Mouse (Mus musculus): ENCODE measurements around the gene Pfdn6.
A peak's percentile ranks its signal among the peaks of the same experiment; 100 is the strongest.
"Not testable (repeated sequence)": the region's sequence is repeated elsewhere in the genome, so short reads cannot be mapped to it uniquely, and the experiment has no call there.

Pfdn6 gene

DNA sequence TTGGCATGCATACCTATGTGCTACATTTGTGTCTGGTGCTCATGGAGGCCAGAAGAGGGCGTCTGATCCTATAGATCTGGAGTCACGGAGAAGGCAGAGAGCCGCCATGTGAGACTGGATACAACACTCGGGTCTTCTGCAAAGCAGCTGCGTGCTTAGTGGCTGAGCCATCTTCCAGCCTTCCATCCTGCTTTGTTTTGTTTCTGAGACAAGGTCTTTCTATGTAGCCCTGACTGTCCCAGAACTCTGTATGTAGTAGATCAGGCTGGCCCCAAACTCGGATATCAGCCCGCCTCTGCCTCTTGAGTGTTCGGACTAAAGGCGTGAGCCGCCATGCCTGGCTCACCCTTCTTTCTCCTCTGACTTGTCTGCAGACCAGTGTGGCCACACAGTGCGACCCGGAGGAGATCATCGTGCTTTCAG, 25.2 kb downstream of the Pfdn6 start:
- DNase-seq: peak in 1 of 2 experiments; percentile 20

GRCm38 (mm10) chr17:33913905-33914304, 26.2 kb downstream of the Pfdn6 start:
- DNase-seq: no peak

DNA sequence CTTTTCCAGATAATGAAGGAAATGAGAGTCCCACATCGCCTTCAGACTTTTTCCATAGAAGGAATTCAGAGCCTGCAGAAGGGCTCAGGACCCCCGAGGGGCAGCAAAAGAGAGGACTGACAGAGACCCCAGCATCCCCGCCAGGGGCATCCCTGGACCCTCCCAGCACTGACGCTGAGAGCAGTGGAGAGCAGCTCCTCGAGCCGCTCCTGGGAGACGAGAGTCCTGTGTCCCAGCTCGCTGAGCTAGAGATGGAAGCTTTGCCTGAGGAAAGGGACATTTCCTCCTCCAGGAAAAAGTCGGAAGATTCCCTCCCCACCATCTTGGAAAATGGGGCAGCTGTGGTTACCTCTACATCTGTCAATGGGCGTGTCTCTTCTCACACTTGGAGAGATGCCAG, 26.9 kb downstream of the Pfdn6 start:
- no peak for DNase-seq

DNA sequence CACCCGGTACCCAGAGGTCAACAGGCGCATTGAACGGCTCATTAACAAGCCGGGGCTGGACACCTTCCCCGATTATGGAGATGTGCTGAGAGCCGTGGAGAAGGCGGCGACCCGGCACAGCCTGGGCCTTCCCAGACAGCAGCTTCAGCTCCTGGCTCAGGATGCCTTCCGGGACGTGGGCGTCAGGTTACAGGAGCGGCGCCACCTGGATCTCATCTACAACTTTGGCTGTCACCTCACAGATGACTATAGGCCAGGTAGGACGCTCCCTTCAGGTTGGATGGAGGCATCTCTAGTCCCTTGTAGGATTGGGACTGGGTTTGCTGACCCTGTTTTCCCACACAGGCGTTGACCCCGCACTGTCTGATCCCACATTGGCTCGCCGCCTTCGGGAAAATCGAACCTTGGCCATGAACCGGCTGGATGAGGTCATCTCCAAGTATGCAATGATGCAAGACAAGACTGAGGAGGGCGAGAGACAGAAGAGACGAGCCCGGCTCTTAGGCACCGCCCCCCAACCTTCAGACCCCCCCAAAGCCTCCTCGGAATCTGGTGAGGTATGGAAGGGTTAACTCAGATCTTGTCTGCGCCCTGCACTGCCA, 28.2 kb downstream of the Pfdn6 start:
- DNase-seq: no peak

GRCm38 (mm10) chr17:33911052-33911812, 28.9 kb downstream of the Pfdn6 start:
- no peak for DNase-seq

GRCm38 (mm10) chr17:33910346-33911051, 29.6 kb downstream of the Pfdn6 start:
- no peak for DNase-seq

GRCm38 (mm10) chr17:33909869-33910250, 30.3 kb downstream of the Pfdn6 start:
- no peak for DNase-seq

DNA sequence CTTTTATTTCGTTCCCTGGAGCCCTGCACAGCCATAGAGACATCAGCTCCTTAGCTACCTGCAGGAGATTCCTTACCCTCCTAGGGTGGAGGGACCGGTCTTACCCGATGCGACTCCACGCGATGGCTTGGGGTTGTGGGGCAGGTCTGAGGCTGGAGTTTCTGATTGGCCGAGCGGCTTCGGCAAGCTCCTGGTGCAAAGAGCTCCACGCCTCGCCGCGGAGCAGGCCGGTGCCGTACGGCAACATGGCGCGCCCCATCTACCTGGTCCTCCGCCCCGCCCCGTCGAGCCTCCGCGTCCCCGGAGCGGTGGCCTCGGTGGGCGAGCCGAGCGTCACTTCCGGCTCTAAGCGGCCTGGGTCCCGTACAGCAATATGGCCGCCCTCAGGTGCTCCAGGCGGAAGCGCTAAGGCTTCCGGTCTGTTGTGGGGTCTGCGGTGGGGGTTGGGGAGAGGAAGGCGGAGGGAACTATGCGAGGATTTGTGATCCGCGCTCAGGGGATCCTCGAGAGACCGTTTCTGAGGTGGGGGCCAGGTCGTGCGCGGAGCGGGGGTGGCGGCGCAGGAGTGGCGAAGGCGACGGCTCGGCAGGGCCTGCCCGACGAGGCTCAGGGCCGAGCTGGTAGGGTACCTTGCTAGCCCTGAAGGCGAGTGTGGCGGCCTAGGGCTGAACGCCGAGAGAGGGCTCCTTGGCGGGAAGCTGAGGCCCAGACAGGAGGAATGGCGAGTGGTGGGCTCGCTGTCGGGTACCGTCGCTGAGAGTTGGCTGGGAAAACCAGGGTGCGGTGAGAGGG, 30.9 kb downstream of the Pfdn6 start, which contains the start of gene Daxx:
TSS of gene Daxx (plus strand) at position 338 of the 792 bp plus-strand sequence.
- peak; percentile 99 to 100 for DNase-seq

GRCm38 (mm10) chr17:33908331-33909076, 31.6 kb downstream of the Pfdn6 start:
- peak; percentile 81 to 84 for DNase-seq

GRCm38 (mm10) chr17:33904835-33905234, 35.3 kb downstream of the Pfdn6 start, which contains the start of gene Platr17:
TSS of gene Platr17 (plus strand) at chr17:33905135.
- DNase-seq: not testable (repeated sequence)

- DNase-seq: not testable (repeated sequence)
Observed at GRCm38 (mm10) chr17:33903911-33904651, 36.1 kb downstream of the Pfdn6 start.

DNA sequence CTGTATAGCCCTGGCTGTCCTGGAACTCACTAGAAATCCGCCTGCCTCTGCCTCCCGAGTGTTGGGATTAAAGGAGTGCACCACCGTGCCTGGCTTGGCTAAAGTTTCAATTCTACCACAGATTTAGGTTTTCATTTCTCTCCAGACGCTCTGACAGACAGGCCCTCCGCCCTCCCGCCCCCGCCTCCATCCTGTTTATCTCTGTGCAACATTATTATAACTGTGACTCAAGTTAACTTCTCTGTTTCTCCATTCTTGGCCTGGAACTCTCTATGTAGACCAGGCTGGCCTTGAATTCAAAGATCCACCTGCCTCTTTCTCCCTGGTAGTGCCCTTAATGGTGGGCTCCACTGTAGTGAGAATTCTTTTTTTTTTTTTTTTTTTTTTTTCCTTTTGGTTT, 37.7 kb downstream of the Pfdn6 start:
- no peak for DNase-seq

- no peak for DNase-seq
Observed at GRCm38 (mm10) chr17:33902079-33902478, 38.1 kb downstream of the Pfdn6 start.

DNA sequence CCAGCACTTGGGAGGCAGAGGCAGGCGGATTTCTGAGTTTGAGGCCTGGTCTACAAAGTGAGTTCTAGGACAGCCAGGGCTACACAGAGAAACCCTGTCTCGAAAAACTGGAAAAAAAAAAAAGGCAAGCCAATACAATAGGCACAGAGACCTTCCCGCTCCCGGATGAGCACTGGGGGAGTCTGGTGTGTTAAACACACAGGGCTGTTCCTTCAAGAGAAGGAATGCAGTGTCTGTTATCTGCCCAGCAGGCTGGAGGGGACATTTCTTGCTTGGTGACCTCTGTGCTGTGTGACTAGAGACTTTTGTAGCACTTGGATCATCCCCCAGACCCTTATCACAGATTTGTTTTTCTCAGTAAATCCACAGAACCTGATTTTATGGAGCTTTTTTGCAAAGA, 38.5 kb downstream of the Pfdn6 start:
- no peak for DNase-seq

DNA sequence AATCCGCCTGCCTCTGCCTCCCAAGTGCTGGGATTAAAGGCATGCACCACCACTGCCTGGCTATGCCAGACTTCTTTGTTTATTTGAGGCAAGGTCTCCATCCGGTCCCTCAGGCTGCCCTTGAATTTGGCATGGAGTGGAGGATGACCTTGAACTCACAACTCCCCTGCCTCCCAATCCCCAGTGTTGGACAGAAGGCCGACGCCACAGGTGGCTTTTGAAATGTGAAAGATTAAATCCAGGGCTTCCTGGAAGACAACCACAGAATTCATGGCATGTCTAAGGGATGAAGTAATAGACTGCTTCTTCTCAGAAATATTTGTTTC, 39.2 kb downstream of the Pfdn6 start:
- DNase-seq: no peak

DNA sequence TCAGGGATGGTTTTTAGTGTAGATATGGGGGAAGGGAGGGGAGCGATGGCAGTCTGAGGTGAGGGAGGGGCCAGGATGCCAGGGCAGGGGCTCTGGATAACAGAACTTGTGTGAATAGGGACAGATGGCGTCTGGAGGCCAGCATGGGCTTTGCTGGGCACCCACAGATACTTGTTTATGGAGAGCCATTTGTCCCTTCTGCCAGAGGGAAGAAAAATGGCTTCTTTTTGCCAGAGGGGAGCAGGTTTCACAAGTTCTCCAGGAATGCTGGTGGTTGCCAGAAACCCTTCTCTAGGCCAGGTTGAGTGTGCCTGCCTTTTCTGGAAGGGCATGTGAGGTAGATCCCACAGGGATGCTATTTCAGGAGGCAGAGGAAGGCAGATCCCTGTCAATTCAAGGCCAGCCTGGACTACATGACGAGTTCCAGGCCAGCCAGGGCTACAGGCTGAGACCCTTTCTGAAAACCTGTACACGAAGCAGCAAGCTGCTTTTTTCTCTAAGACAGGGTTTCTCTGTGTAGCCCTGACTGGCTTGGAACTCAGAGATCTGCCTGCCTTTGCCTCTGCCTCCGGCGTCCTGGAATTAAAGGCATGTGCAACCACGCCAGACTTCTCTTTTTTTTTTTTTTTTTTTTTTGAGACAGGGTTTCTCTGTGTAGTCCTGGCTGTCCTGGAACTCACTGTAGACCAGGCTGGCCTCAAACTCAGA, 39.7 kb downstream of the Pfdn6 start:
- DNase-seq: peak; percentile 53 to 65

DNA sequence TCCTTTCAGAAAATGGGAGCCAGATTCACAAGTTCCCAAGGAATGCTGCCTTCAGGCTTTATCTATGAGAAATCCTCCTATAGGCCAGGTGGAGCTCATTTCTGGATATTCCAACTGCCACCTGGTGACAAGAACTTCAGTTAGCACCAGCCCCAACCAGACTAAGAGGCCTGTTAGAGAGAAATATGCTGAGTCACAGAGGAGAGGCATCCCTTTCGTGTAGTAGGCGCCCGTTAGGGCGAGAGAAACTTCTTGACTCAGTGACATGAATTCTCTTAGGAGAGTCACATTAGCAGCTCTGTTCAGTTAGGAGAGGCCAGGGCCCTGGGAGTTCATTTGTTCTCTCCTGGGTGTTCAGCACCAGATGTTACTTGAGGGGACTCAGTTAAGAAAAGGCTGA, 40.5 kb downstream of the Pfdn6 start:
- DNase-seq: no peak

DNA sequence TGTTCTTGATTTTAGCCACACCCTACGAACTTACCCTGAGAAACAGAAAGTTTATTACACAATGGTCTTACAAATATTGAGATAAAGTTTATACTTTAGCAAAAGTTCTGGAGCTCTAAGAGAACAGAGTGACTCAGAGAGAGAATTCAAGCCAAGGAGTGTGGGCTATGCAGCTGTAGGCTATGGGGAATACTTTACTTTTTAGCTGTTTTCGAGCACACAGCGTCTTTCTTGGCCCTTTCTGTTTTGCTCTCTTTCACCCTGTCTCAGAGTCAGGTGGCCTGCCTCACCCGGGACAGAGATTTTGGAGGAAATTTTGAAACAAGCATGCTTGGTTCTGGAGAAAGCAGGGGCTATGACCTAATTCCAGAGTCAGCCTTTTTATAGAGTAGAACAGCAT, 42.0 kb downstream of the Pfdn6 start:
- DNase-seq: not testable (repeated sequence)

DNA sequence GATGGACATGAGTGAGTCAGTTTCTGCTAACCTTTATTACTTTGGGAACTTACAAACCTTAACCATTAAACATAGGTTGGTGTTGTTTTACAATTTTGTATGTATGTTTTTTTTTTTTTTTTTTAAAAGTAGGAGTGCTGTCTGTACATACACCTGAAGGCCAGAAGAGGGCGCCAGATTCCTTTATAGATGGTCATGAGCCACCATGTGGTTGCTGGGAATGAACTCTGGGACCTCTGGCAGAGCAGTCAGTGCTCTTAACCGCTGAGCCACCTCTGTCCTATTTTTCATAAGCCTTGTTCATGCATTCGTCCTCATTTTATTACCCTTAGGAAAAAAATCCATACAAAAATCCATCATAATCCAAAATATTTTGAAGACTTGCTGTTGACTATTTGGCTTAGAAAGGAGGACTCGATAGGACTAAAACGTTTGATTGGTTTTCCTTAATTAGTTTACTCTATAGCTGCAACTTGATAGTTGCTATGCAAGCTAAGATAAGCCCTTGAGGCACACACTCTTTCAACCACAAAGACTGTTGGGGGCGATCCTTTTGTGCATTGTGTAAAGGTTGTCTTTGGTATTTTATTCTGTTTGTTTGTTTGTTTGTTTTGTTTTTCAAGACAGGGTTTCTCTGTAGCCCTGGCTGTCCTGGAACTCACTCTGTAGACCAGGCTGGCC, 42.9 kb downstream of the Pfdn6 start:
- peak; percentile 58 to 63 for DNase-seq

DNA sequence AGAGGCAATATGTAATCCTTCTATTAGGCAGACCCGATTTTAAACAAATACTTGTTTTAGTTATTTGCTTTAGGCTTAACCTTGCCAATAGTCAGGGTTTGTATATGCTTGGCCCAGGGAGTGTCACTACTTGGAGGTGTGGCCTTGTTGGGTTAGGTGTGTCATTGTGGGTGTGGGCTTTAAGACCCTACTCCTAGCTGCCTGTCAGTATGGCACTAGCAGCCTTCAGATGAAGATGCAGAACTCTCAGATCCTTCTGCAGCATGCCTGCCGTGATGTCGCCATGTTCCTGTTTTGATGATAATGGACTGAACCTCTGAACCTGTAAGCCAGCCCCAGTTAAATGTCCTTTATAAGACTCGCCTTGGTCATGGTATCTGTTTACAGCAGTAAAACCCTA, 47.1 kb downstream of the Pfdn6 start:
- not testable (repeated sequence) for DNase-seq
